Mouse (Mus musculus): ENCODE results near the gene E030030I06Rik. TPM values are rescaled to one million over a fixed set of nuclear protein-coding genes. Genes with fewer than 3 reads are reported as not detected.
"Not testable (repeated sequence)": the region's sequence is repeated elsewhere in the genome, so short reads cannot be mapped to it uniquely, and the experiment has no call there.

Gene E030030I06Rik
- polyA plus RNA-seq, 1 experiment from 2014 or later: 20.0 TPM

- not testable (repeated sequence) for H3K36me3 ChIP-seq; ATAC-seq (ENCODE audit: insufficient number of reproducible peaks, insufficient read depth, low FRiP score, low TSS enrichment, low read depth); H3K9ac ChIP-seq; H3K27ac ChIP-seq; H3K9me3 ChIP-seq
- peaks cover 18% of the 10 kb centered on the region for H3K4me1 ChIP-seq
- peak overlapping the region; percentile 95 for H3K4me2 ChIP-seq
- H3K27me3 ChIP-seq: peaks cover 59% of the 10 kb centered on the region
- WGBS: under 1% methylated on average over 55 of the region's 55 CpGs
- H3K4me3 ChIP-seq: peak overlapping the region; percentile 22
These were observed 2.2 kb upstream of the E030030I06Rik start for GRCm38 (mm10) chr10:22151056-22151862.

GRCm38 (mm10) chr10:22150593-22150992 is 1.5 kb upstream of the E030030I06Rik start:
- Histone ChIP-seq H3K36me3 (no peaks in the 10 kb centered on the region), H3K27ac (no peak overlapping the region), H3K4me3 (peak overlapping the region; percentile 67), H3K9ac (no peak overlapping the region), H3K4me2 (peak overlapping the region; percentile 95), H3K4me1 (peaks cover 18% of the 10 kb centered on the region), H3K27me3 (peaks cover 52% of the 10 kb centered on the region), H3K9me3 (no peaks in the 10 kb centered on the region)
- WGBS: under 1% methylated on average over 27 of the region's 27 CpGs
- ATAC-seq (ENCODE audit: insufficient number of reproducible peaks, insufficient read depth, low FRiP score, low TSS enrichment, low read depth): no peak

GRCm38 (mm10) chr10:22149691-22150465 is 808 bp upstream of the E030030I06Rik start:
- Histone ChIP-seq H3K4me2 (peak overlapping the region; percentile 95), H3K4me1 (peaks cover 18% of the 10 kb centered on the region), H3K36me3 (no peaks in the 10 kb centered on the region), H3K27me3 (peaks cover 45% of the 10 kb centered on the region), H3K9ac (0 out of 2 replicates have a peak overlapping the region, but pooled peaks have one; percentile 78), H3K4me3 (peak overlapping the region; percentile 67), H3K9me3 (no peaks in the 10 kb centered on the region), H3K27ac (no peak overlapping the region)
- WGBS: under 1% methylated on average over 50 of the region's 50 CpGs
- no peak; the same call in 1 of the 2 replicates for ATAC-seq (ENCODE audit: insufficient number of reproducible peaks, insufficient read depth, low FRiP score, low TSS enrichment, low read depth)

GRCm38 (mm10) chr10:22148441-22149072 is 513 bp downstream of the E030030I06Rik start:
- H3K27me3 ChIP-seq: peaks cover 35% of the 10 kb centered on the region
- no peaks in the 10 kb centered on the region for H3K9me3 ChIP-seq
- H3K4me1 ChIP-seq: peaks cover 18% of the 10 kb centered on the region
- H3K4me3 ChIP-seq: peak overlapping the region; percentile 67
- no peaks in the 10 kb centered on the region for H3K36me3 ChIP-seq
- under 1% methylated on average over 47 of the region's 50 CpGs for WGBS
- H3K27ac ChIP-seq: peak overlapping the region; percentile 44; the same call in 1 of the 2 replicates
- H3K4me2 ChIP-seq: peak overlapping the region; percentile 95
- peak overlapping the region; percentile 78 for H3K9ac ChIP-seq
- peak; percentile 73 for ATAC-seq (ENCODE audit: insufficient number of reproducible peaks, insufficient read depth, low FRiP score, low TSS enrichment, low read depth)

GRCm38 (mm10) chr10:22142926-22143325 is 6.1 kb downstream of the E030030I06Rik start:
- H3K27ac ChIP-seq: no peak overlapping the region
- ATAC-seq (ENCODE audit: insufficient number of reproducible peaks, insufficient read depth, low FRiP score, low TSS enrichment, low read depth): no peak
- no peaks in the 10 kb centered on the region for H3K9me3 ChIP-seq
- H3K27me3 ChIP-seq: no peaks in the 10 kb centered on the region
- whole genome bisulfite sequencing: 72% methylated on average over 5 of the region's 5 CpGs
- no peak overlapping the region for H3K4me3 ChIP-seq
- no peaks in the 10 kb centered on the region for H3K36me3 ChIP-seq
- H3K4me2 ChIP-seq: no peak overlapping the region
- no peaks in the 10 kb centered on the region for H3K4me1 ChIP-seq
- H3K9ac ChIP-seq: no peak overlapping the region

GRCm38 (mm10) chr10:22142194-22142593 is 6.9 kb downstream of the E030030I06Rik start:
- ATAC-seq (ENCODE audit: insufficient number of reproducible peaks, insufficient read depth, low FRiP score, low TSS enrichment, low read depth); H3K36me3 ChIP-seq; H3K4me2 ChIP-seq; H3K4me3 ChIP-seq; H3K9me3 ChIP-seq; H3K27ac ChIP-seq; H3K27me3 ChIP-seq; H3K9ac ChIP-seq; H3K4me1 ChIP-seq: not testable (repeated sequence)
- 82% methylated on average over 1 of the region's 1 CpGs for WGBS

GRCm38 (mm10) chr10:22140665-22141280 is 8.3 kb downstream of the E030030I06Rik start:
- Histone ChIP-seq H3K9ac (peak overlapping the region; percentile 76), H3K4me1 (no peaks in the 10 kb centered on the region), H3K27me3 (no peaks in the 10 kb centered on the region), H3K36me3 (no peaks in the 10 kb centered on the region), H3K27ac (no peak overlapping the region), H3K9me3 (no peaks in the 10 kb centered on the region), H3K4me3 (peak overlapping the region; percentile 47), H3K4me2 (peak overlapping the region; percentile 70)
- ATAC-seq (ENCODE audit: insufficient number of reproducible peaks, insufficient read depth, low FRiP score, low TSS enrichment, low read depth): no peak
- WGBS: under 1% methylated on average over 19 of the region's 19 CpGs

- H3K9ac ChIP-seq: no peak overlapping the region
- no peak for ATAC-seq (ENCODE audit: insufficient number of reproducible peaks, insufficient read depth, low FRiP score, low TSS enrichment, low read depth)
- no peak overlapping the region for H3K4me3 ChIP-seq
- H3K27me3 ChIP-seq: no peaks in the 10 kb centered on the region
- H3K4me2 ChIP-seq: no peak overlapping the region
- H3K36me3 ChIP-seq: no peaks in the 10 kb centered on the region
- no peaks in the 10 kb centered on the region for H3K4me1 ChIP-seq
- 83% methylated on average over 2 of the region's 2 CpGs for WGBS
- no peak overlapping the region for H3K27ac ChIP-seq
- H3K9me3 ChIP-seq: no peaks in the 10 kb centered on the region
These were observed 74.5 kb downstream of the E030030I06Rik start for GRCm38 (mm10) chr10:22074531-22074930.

- no peak overlapping the region for H3K27ac ChIP-seq
- WGBS: 66% methylated on average over 2 of the region's 2 CpGs
- H3K36me3 ChIP-seq: no peaks in the 10 kb centered on the region
- H3K27me3 ChIP-seq: no peaks in the 10 kb centered on the region
- no peak for ATAC-seq (ENCODE audit: insufficient number of reproducible peaks, insufficient read depth, low FRiP score, low TSS enrichment, low read depth)
- H3K9me3 ChIP-seq: peaks cover under 1% of the 10 kb centered on the region; the same call in 1 of the 2 replicates
- H3K9ac ChIP-seq: no peak overlapping the region
- no peak overlapping the region for H3K4me2 ChIP-seq
- H3K4me1 ChIP-seq: no peaks in the 10 kb centered on the region
- H3K4me3 ChIP-seq: no peak overlapping the region
These were observed 76.3 kb downstream of the E030030I06Rik start for GRCm38 (mm10) chr10:22072739-22073138.

- Histone ChIP-seq H3K4me1 (no peaks in the 10 kb centered on the region), H3K36me3 (no peaks in the 10 kb centered on the region), H3K9me3 (peaks cover 5% of the 10 kb centered on the region; the same call in 1 of the 2 replicates), H3K27me3 (no peaks in the 10 kb centered on the region), H3K9ac (no peak overlapping the region), H3K27ac (no peak overlapping the region), H3K4me2 (no peak overlapping the region), H3K4me3 (no peak overlapping the region)
- WGBS: 71% methylated on average over 4 of the region's 4 CpGs
- no peak for ATAC-seq (ENCODE audit: insufficient number of reproducible peaks, insufficient read depth, low FRiP score, low TSS enrichment, low read depth)
These were observed 78.5 kb downstream of the E030030I06Rik start for GRCm38 (mm10) chr10:22070576-22070975.

- no peak for ATAC-seq (ENCODE audit: insufficient number of reproducible peaks, insufficient read depth, low FRiP score, low TSS enrichment, low read depth)
- WGBS: 88% methylated on average over 2 of the region's 2 CpGs
- H3K9ac ChIP-seq: no peak overlapping the region
These were observed 78.9 kb downstream of the E030030I06Rik start for GRCm38 (mm10) chr10:22070168-22070567.

More at GRCm38 (mm10) chr10:22070168-22070567, 78.9 kb downstream of the E030030I06Rik start:
- no peaks in the 10 kb centered on the region for H3K36me3 ChIP-seq
- no peak overlapping the region for H3K4me3 ChIP-seq
- no peaks in the 10 kb centered on the region for H3K4me1 ChIP-seq
- H3K27me3 ChIP-seq: no peaks in the 10 kb centered on the region
- no peak overlapping the region for H3K27ac ChIP-seq
- no peak overlapping the region for H3K4me2 ChIP-seq
- peaks cover 5% of the 10 kb centered on the region; the same call in 1 of the 2 replicates for H3K9me3 ChIP-seq

Data from embryonic facial prominence, embryonic 13.5 days (tissue).